Mouse (Mus musculus) left cerebral cortex, postnatal 10 days (tissue): ENCODE measurements around the gene Col8a1. TPM values are rescaled to one million over a fixed set of nuclear protein-coding genes. Genes with fewer than 3 reads are reported as not detected.
A peak's percentile ranks its signal among the peaks of the same experiment; 100 is the strongest.

Source experiments
- DNase-seq, 2 experiments: peaks; one replicate each; pipeline ENCODE4 v3.0.0; 2021 to 2022; ENCODE audit warnings: low spot score in 2 of 2, mixed read lengths in 1 of 2; ENCODE audit errors: extremely low spot score in 1 of 2
- intact Hi-C: fragments of 180-260 bp; cut with DNase I; formaldehyde crosslinking; loops from one replicate; pipeline ENCODE4 v1.15.1; 2025
- total RNA-seq, 2 experiments: library from RNA; stranded (reverse); gene quantifications; 2 replicates each; pipeline ENCODE4 v1.2.3; 2021

Col8a1 gene
- total RNA-seq, 2 experiments from 2014 or later, result 4.9 to 5.2 TPM

DNA sequence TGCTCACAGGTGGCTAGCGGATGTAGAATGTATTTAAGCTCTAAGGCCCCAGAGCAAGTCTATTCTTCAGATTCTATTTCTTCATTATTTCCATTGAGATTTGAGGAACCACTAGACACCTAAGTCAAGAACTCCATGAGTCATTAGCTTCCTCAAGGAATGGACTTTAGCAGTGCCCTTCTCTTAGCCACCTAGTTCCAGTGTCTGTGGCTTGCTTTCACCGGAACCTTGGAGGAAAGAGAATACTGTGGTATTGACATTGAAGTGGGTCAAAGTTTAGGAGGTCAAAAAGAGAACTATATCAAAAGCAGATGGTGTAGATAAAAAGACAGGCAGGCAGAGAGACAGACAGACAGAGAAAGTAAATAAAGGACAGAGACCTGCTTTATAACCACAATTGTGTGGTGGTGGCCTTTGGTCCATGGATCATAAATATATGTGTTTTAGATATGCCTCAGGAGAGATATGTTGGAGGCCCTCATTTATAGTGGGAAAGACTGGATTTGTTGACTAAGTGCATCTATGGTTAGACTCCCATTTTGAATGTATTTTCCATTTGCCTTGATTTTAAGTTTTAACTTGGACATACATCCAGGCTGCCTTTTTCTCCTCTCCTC lies 60.5 kb downstream of the Col8a1 start:
- intact Hi-C loops, result no loop called here
- DNase-seq, result no peak

- intact Hi-C loops, result no loop called here
These were observed 68.6 kb downstream of the Col8a1 start for GRCm38 (mm10) chr16:57685790-57686399.

GRCm38 (mm10) chr16:57672251-57672650 lies 82.3 kb downstream of the Col8a1 start:
- DNase-seq, result no peak
- intact Hi-C loops, result no loop called here

More at GRCm38 (mm10) chr16:57685790-57686399, 68.6 kb downstream of the Col8a1 start:
- no peak for DNase-seq

GRCm38 (mm10) chr16:57671637-57672036 lies 82.9 kb downstream of the Col8a1 start:
- DNase-seq, result no peak
- intact Hi-C loops, result no loop called here

DNA sequence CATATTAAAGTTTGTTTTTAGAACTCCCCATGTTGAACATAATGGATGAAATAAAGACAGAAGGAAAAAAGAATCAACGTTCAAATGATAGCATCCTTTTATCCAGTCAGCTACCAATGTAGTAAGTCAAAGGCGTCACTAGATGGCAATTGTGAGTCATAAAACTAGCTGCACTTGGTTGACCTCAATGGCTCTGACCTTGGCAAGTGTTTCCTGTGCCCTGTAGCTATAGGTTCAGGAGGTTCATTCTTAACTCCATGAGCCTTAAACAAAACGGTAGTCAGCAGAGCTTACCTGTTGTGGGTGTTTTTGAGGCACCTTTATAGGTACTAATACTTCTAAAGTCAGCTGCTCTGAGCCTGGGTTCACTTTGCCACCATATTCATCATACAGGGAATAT lies 85.2 kb downstream of the Col8a1 start:
- peak in 1 of 2 experiments; percentile 19 for DNase-seq
- intact Hi-C loops, result loop anchor here (10.0 kb wide), 1 partner anchor 605 kb away; no protein-coding TSS in a partner anchor

- intact Hi-C loops, result loop anchor here (10.0 kb wide), 1 partner anchor 612 kb away; no protein-coding TSS in a partner anchor
- no peak for DNase-seq
These were observed 91.9 kb downstream of the Col8a1 start for GRCm38 (mm10) chr16:57662661-57663060.

DNA sequence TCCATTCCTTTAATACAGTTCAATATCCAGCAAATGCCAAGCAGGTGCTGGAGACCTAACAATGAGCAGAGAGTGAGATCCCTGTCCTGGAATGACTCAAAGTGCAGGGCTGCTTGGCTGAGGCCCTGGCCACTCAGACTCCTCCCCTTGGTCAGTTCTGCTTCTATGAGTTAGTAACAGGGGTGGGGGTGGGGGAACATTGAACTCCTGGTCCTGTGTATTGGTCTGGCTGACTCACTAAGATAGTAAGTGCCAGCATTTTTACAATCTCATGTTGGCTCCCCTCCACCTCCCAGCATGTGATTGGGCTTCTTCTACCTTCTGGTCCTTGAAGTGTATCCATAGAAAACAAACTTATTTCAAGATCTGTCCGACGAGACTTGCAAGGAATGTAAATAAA lies 104.6 kb downstream of the Col8a1 start:
- intact Hi-C loops, result no loop called here
- DNase-seq, result peak in 1 of 2 experiments; percentile 59

DNA sequence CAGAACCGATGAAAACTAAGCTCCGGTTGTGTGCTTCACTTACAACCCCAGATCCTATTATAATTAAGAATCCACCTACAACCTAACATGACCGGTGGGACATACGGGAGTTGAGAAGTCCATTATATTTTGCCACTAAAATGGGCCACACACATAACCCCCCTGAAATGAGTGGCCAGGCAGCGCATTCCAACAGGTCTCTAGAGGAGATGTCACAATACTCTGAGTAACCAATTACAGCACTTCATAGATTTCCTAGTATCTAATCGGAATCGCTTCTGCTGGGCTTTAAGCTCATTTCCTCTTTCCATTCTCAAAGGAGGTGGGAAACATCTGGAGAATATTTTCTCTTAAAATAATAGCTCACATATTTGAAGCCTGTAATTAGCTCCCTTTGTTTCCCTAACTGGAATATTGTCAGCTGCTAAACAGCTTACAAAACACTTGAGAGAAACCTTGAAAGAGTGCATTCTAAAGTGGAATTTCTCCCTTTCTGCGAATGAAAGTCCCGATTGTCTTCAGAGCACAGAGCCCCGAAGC lies 113.1 kb downstream of the Col8a1 start:
- no peak for DNase-seq
- intact Hi-C loops, result no loop called here

DNA sequence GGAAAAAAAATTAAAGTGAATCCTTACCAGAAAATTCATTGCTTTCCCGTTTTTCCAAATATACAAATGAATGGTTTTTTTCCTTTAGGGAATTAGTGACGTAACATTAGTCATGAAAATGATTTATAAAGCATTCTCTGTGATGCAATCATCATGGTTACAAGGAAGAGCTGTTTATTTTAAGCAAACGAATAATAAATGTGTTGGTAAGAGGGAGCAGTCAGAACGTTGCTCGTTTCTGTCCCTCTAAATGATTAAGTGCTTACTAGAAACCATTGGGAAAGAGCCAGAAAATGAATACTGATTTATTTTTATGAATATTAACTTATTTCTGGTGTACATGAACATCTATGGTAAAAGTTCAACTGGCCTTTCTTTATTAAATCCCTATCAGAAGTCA lies 119.8 kb downstream of the Col8a1 start:
- intact Hi-C loops, result loop anchor here (5.0 kb wide), 1 partner anchor 648 kb away; no protein-coding TSS in a partner anchor
- no peak for DNase-seq

- peak; percentile 52 to 74 for DNase-seq
- intact Hi-C loops, result loop anchor here (5.0 kb wide), 1 partner anchor 648 kb away; no protein-coding TSS in a partner anchor
These were observed 120.3 kb downstream of the Col8a1 start for GRCm38 (mm10) chr16:57634191-57634590.

- intact Hi-C loops, result no loop called here
- peak; percentile 23 to 29 for DNase-seq
These were observed 142.8 kb downstream of the Col8a1 start for GRCm38 (mm10) chr16:57611768-57612167.

DNA sequence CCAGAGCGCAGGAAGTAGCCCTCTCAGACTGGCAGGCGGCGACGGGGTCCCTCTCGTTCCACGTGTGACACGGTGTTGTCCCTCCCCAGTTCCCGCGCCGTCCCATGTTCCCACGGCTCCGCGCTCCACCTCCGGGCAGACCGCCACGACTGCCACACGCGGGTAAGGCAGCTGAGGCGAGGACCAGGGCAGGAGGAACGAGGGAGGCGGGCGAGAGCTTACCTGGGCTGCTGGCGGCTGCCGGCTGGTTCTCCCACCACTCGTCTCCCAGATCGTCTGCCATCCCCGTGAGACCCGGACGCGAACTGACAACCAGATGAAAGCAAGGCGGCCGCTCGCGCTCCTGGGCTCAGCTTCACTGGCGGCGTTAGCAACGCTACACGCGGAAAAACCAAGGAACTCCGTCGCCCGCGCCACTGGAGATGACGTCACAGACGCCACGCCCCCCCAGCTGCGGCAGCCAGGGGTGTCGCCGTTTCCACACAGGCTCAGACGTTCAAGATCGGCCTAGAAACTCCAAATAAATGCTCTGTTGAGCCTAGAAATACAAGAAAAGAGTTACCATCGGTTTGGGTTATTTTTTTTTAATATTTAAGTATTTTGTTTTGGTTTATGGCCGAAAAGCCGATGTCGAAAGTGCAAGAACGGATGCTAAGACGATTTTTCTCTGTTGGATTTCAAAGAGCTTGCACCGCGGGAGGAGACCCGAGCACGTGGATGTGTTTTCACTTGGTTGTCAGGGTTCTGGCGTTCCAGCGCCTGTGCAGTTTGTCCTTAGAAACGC lies 147.9 kb downstream of the Col8a1 start, which contains the start of gene Cmss1:
Cmss1 (minus strand) TSS at position 421 of the 784 bp plus-strand sequence.
- peak; percentile 63 to 90 for DNase-seq
- intact Hi-C loops, result no loop called here

DNA sequence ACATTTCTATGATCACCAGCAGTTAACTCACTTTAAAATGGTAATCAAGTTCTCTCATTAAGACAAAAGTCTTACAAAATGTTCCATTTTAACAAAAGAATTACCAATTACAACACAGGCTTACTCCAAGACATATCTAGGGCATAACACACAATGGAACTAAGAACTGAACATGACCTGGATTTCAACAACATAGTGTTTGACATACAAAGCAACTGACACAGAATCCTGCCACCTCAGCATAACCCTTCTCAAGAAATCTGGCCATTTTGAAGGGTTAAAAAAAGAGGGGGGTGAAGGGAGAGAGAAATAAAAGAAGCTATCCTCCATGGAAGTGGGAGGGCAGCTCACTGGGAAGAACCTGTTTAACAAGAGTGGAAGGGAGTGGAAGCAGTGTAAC lies 153.5 kb downstream of the Col8a1 start:
- intact Hi-C loops, result no loop called here
- DNase-seq, result no peak

GRCm38 (mm10) chr16:57597295-57597957 lies 157.1 kb downstream of the Col8a1 start:
- intact Hi-C loops, result loop anchor here (10.0 kb wide), 1 partner anchor 233 kb away; no protein-coding TSS in a partner anchor
- DNase-seq, result no peak

DNA sequence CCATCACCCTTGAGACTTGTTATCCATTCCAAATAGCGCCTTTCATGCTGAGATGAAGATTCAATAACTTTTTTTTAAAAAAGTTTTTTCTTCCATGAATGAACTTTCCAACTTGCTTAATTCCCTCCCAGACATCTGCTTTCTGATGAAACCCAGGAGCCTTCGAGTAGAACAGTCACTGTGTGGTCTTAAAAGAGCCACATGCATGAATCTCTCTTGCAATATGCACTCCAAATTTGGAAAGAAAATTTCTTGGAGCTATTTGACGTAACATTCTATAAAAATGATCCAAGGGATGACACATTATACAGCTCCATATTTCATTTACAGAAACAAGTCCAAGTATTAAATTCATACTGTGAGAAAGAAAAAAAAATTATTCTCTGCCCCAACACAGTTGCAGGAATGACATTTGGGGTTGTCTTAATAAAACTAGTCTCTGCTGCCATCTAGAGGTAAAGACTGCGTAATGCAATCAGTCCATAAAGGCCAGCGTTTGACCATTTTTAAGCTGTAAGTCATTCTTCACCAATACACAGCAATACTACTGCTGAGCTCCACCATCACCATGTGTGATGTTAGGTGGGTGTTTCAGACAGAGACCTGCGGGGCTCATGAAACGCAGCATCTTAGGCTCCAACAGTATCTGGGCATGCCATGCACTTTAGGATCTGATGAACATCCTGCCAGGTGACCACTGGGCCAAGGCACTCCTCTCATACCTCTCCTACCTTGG lies 160.9 kb downstream of the Col8a1 start:
- intact Hi-C loops, result loop anchor here (5.0 to 10.0 kb wide), 2 partner anchors 229 to 351 kb away; no protein-coding TSS in a partner anchor
- DNase-seq, result peak in 1 of 2 experiments; percentile 57

DNA sequence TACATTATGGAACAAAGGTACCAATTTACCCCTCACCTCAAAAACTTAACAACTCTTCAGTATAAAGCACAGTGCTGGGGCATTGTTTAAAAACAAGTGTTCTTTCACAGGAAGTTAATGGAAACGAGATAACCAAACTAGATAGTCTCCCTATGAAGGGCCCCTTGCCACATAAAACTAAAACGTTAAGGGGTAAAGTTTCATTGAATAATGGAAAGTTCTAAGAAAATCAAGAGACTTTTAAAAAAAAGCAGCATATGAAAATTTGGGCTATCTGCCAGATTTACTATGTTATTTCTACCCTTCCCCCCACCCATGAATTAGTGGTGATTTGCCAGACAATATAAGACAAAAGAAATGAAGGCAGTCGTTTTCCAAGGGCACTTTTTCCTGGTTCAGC lies 169.3 kb downstream of the Col8a1 start:
- intact Hi-C loops, result no loop called here
- DNase-seq, result no peak

DNA sequence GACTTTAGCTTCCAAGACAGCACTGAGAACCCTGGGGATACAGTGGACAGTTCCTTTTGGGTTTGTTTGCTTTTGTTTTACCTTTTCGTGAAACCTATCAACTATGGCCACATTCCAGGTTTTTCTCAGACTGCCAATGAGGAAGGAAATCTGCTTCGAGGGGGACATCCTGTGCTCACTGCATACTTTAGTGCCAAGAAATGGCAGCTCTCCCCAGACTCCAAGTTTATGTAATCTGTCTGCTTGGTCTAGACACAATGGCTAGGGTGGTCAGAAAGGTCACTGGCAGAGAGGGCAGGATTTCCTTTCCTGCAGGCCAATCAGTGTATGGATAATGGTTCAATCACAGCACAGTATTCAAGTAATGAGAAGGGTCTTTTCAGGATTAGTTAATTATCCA lies 172.5 kb downstream of the Col8a1 start:
- DNase-seq, result peak in 1 of 2 experiments; percentile 25
- intact Hi-C loops, result no loop called here

DNA sequence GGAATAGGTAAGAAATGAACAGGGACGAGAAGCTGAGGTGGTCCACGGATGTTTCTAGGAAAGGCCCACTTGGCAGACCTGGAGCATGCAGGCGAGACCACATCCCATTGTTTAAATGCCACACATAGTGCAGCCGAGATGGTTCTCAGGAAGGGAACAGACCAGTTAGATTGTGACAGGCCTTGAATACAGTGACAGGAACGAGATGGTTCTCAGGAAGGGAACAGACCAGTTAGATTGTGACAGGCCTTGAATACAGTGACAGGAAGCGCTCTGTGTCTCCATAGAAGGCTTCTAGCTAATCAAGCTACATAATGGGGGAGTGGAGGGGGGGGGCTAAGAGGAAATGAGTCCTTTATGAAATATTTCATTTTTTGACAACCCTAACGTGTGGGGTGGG lies 174.5 kb downstream of the Col8a1 start:
- intact Hi-C loops, result no loop called here
- DNase-seq, result no peak
